Mouse (Mus musculus) kidney, postnatal 0 days (tissue): ENCODE measurements at regions not wholly inside any gene's neighbourhood (a gene's known extent, or its start where the extent isn't known, plus 50 kb on each side); places are given as distances from the start of the nearest gene placed in this dataset.

Experiments used
- ATAC-seq: fragments of 200-750 bp; cut with Nextera tagmentation; replicated peaks from 2 replicates; pipeline ENCODE4 v1.8.0; 2017; ENCODE audit warnings: low read depth, moderate number of reproducible peaks, moderate TSS enrichment, moderate library complexity; ENCODE audit not compliant: low FRiP score
- DNase-seq: peaks from one replicate; pipeline ENCODE4 v3.0.0-alpha.2; 2016; ENCODE audit warnings: low spot score
- H3K27ac ChIP-seq: fragments of 300-500 bp; sonication (generic); 2 replicates; pipeline ENCODE4 v1.5.1; 2014; ENCODE audit warnings: mild to moderate bottlenecking
- H3K27me3 ChIP-seq: fragments of 300-500 bp; sonication (generic); 2 replicates; pipeline ENCODE4 v1.6.1; 2014; ENCODE audit warnings: low read length, mixed read lengths; ENCODE audit not compliant: insufficient read depth
- H3K36me3 ChIP-seq: fragments of 300-500 bp; sonication (generic); 2 replicates; pipeline ENCODE4 v1.6.1; 2014; ENCODE audit warnings: low read length, mixed read lengths; ENCODE audit not compliant: insufficient read depth
- H3K4me1 ChIP-seq: fragments of 300-500 bp; sonication (generic); replicated peaks from 2 replicates; pipeline ENCODE4 v1.6.1; 2014; ENCODE audit warnings: antibody characterized with exemption, low read length, mixed read lengths; ENCODE audit not compliant: insufficient read depth
- H3K4me2 ChIP-seq: fragments of 300-500 bp; sonication (generic); 2 replicates; pipeline ENCODE4 v1.6.1; 2014; ENCODE audit warnings: mild to moderate bottlenecking, low read length, moderate library complexity, mixed read lengths
- H3K4me3 ChIP-seq: fragments of 300-500 bp; sonication (generic); replicated peaks from 2 replicates; pipeline ENCODE4 v1.5.1; 2014; ENCODE audit warnings: low read depth, low read length
- H3K9ac ChIP-seq: fragments of 300-500 bp; sonication (generic); 2 replicates; pipeline ENCODE4 v1.6.1; 2014; ENCODE audit warnings: low read depth, low read length
- H3K9me3 ChIP-seq: fragments of 300-500 bp; sonication (generic); replicated peaks from 2 replicates; pipeline ENCODE4 v1.6.1; 2016; ENCODE audit warnings: low read length, inconsistent platforms, mixed read lengths
- CTCF ChIP-seq: IDR thresholded peaks from 2 replicates; pipeline ENCODE4 v1.5.1; 2016; ENCODE audit warnings: antibody characterized with exemption, low read depth, mild to moderate bottlenecking, moderate library complexity
- WGBS: fragments of 180-500 bp; shearing (Covaris S2); extraction: QIAGEN DNeasy Blood & Tissue Kit; methylation state at CpG from one replicate; pipeline ENCODE4 v1.1.7; 2014; 5-methylcytosine and 5-hydroxymethylcytosine counted together

- H3K4me3 ChIP-seq, result peak overlapping the region; percentile 55
- H3K36me3 ChIP-seq, result no peaks in the 10 kb centered on the region
- H3K4me1 ChIP-seq, result peaks cover 3% of the 10 kb centered on the region; the same call in 1 of the 2 replicates
- WGBS, result 29% methylated on average over 8 of the region's 8 CpGs
- H3K27me3 ChIP-seq, result no peaks in the 10 kb centered on the region
- H3K9me3 ChIP-seq, result no peaks in the 10 kb centered on the region
- peak; percentile 52 for DNase-seq
- ATAC-seq, result no peak
- TF ChIP-seq CTCF, result no peak
- H3K27ac ChIP-seq, result no peak overlapping the region
- peak overlapping the region; percentile 73 for H3K4me2 ChIP-seq
- peak overlapping the region; percentile 71 for H3K9ac ChIP-seq
Measured at GRCm38 (mm10) chr9:41582171-41582570, 420.7 kb upstream of the Ubash3b start.

GRCm38 (mm10) chr9:41581741-41582140, 420.2 kb upstream of the Ubash3b start:
- ATAC-seq, result no peak
- no peaks in the 10 kb centered on the region for H3K36me3 ChIP-seq
- peak overlapping the region; percentile 55 for H3K4me3 ChIP-seq
- no peak for TF ChIP-seq CTCF
- H3K9ac ChIP-seq, result peak overlapping the region; percentile 71
- H3K27me3 ChIP-seq, result no peaks in the 10 kb centered on the region
- peak overlapping the region; percentile 73 for H3K4me2 ChIP-seq
- peak overlapping the region; percentile 84; the same call in 1 of the 2 replicates for H3K27ac ChIP-seq
- WGBS, result 13% methylated on average over 9 of the region's 9 CpGs
- H3K4me1 ChIP-seq, result peaks cover 3% of the 10 kb centered on the region; the same call in 1 of the 2 replicates
- no peaks in the 10 kb centered on the region for H3K9me3 ChIP-seq
- no peak for DNase-seq

- H3K9ac ChIP-seq, result peak overlapping the region; percentile 71
- no peaks in the 10 kb centered on the region for H3K36me3 ChIP-seq
- ATAC-seq, result no peak
- 0 out of 2 replicates have a peak, but pooled peaks cover 3% of the 10 kb centered on the region for H3K4me1 ChIP-seq
- peak overlapping the region; percentile 55 for H3K4me3 ChIP-seq
- no peaks in the 10 kb centered on the region for H3K27me3 ChIP-seq
- TF ChIP-seq CTCF, result no peak
- peak overlapping the region; percentile 73 for H3K4me2 ChIP-seq
- no peaks in the 10 kb centered on the region for H3K9me3 ChIP-seq
- peak overlapping the region; percentile 84 for H3K27ac ChIP-seq
- peak; percentile 73 for DNase-seq
- WGBS, result 2% methylated on average over 14 of the region's 14 CpGs
Measured at GRCm38 (mm10) chr9:41581152-41581551, 419.7 kb upstream of the Ubash3b start.

GRCm38 (mm10) chr9:41580611-41581041, 419.1 kb upstream of the Ubash3b start:
- Histone ChIP-seq H3K4me1 (0 out of 2 replicates have a peak, but pooled peaks cover 3% of the 10 kb centered on the region), H3K27ac (peak overlapping the region; percentile 84), H3K36me3 (no peaks in the 10 kb centered on the region), H3K27me3 (no peaks in the 10 kb centered on the region), H3K4me3 (peak overlapping the region; percentile 55), H3K9me3 (no peaks in the 10 kb centered on the region), H3K9ac (peak overlapping the region; percentile 71), H3K4me2 (peak overlapping the region; percentile 73)
- TF ChIP-seq CTCF, result no peak
- peak; percentile 34; the same call in 1 of the 2 replicates for ATAC-seq
- DNase-seq, result peak; percentile 72
- under 1% methylated on average over 13 of the region's 13 CpGs for WGBS

GRCm38 (mm10) chr9:41580067-41580466, 418.6 kb upstream of the Ubash3b start:
- 5% methylated on average over 4 of the region's 4 CpGs for WGBS
- Histone ChIP-seq H3K4me1 (0 out of 2 replicates have a peak, but pooled peaks cover 3% of the 10 kb centered on the region), H3K4me3 (peak overlapping the region; percentile 55), H3K9ac (peak overlapping the region; percentile 71), H3K27me3 (no peaks in the 10 kb centered on the region), H3K9me3 (no peaks in the 10 kb centered on the region), H3K27ac (peak overlapping the region; percentile 70), H3K36me3 (no peaks in the 10 kb centered on the region), H3K4me2 (peak overlapping the region; percentile 73)
- DNase-seq (no peak), ATAC-seq (peak; percentile 60)
- no peak for TF ChIP-seq CTCF

GRCm38 (mm10) chr9:41579107-41580014, 417.9 kb upstream of the Ubash3b start:
- Histone ChIP-seq H3K4me2 (peak overlapping the region; percentile 73), H3K4me3 (peak overlapping the region; percentile 55), H3K27me3 (no peaks in the 10 kb centered on the region), H3K9ac (peak overlapping the region; percentile 71), H3K4me1 (0 out of 2 replicates have a peak, but pooled peaks cover 3% of the 10 kb centered on the region), H3K36me3 (no peaks in the 10 kb centered on the region), H3K27ac (peak overlapping the region; percentile 70), H3K9me3 (no peaks in the 10 kb centered on the region)
- peak; percentile 78 for TF ChIP-seq CTCF
- ATAC-seq, result peak; percentile 68
- peak; percentile 97 for DNase-seq
- WGBS, result 30% methylated on average over 13 of the region's 13 CpGs
